Mouse (Mus musculus) embryonic facial prominence, embryonic 12.5 days (tissue): ENCODE results near the gene Tagln2. TPM values are rescaled to one million over a fixed set of nuclear protein-coding genes. Genes with fewer than 3 reads are reported as not detected.

Experiments used
- ATAC-seq: fragments of 200-750 bp; cut with Nextera tagmentation; 2 replicates; pipeline ENCODE4 v1.8.0; 2017; ENCODE audit not compliant: insufficient number of reproducible peaks, insufficient read depth, low FRiP score, low TSS enrichment
- H3K27ac ChIP-seq: fragments of 300-500 bp; sonication (generic); 2 replicates; pipeline ENCODE4 v1.5.1; 2016; ENCODE audit warnings: mild to moderate bottlenecking
- H3K27me3 ChIP-seq: fragments of 300-500 bp; sonication (generic); 2 replicates; pipeline ENCODE4 v1.6.1; 2016; ENCODE audit warnings: mild to moderate bottlenecking, moderate library complexity
- H3K36me3 ChIP-seq: fragments of 300-500 bp; sonication (generic); 2 replicates; pipeline ENCODE4 v1.6.1; 2016; ENCODE audit warnings: mild to moderate bottlenecking
- H3K4me1 ChIP-seq: fragments of 300-500 bp; sonication (generic); 2 replicates; pipeline ENCODE4 v1.6.1; 2016
- H3K4me2 ChIP-seq: fragments of 300-500 bp; sonication (generic); replicated peaks from 2 replicates; pipeline ENCODE4 v1.6.1; 2016; ENCODE audit warnings: mild to moderate bottlenecking, moderate library complexity
- H3K4me3 ChIP-seq: fragments of 300-500 bp; sonication (generic); 2 replicates; pipeline ENCODE4 v1.5.1; 2016; ENCODE audit warnings: mild to moderate bottlenecking
- H3K9ac ChIP-seq: fragments of 300-500 bp; sonication (generic); 2 replicates; pipeline ENCODE4 v1.6.1; 2016; ENCODE audit warnings: mild to moderate bottlenecking, moderate library complexity
- H3K9me3 ChIP-seq: fragments of 300-500 bp; sonication (generic); 2 replicates; pipeline ENCODE4 v1.6.1; 2016; ENCODE audit warnings: mild to moderate bottlenecking, moderate library complexity
- WGBS: fragments of 180-500 bp; shearing (Covaris S2); methylation state at CpG from one replicate; pipeline ENCODE4 v1.1.7; 2016; 5-methylcytosine and 5-hydroxymethylcytosine counted together
- polyA plus RNA-seq: library from polyadenylated mRNA; unstranded; fragments of >200 nt; fragmentation: Nextera tagmentation; extraction: Ambion mirVana; gene quantifications from 2 replicates; pipeline ENCODE4 v1.2.1, GENCODE M21; 2016

Gene Tagln2
- polyA plus RNA-seq, 1 experiment from 2014 or later: 80.4 TPM

GRCm38 (mm10) chr1:172463387-172464333 lies 36.2 kb upstream of the Tagln2 start:
- 80% methylated on average over 16 of the region's 16 CpGs for WGBS
- no peak overlapping the region for H3K4me3 ChIP-seq
- no peak for ATAC-seq

GRCm38 (mm10) chr1:172468301-172468877 lies 31.5 kb upstream of the Tagln2 start:
- Histone ChIP-seq H3K4me3 (no peak overlapping the region), H3K36me3 (no peaks in the 10 kb centered on the region), H3K9me3 (no peaks in the 10 kb centered on the region), H3K27ac (no peak overlapping the region), H3K9ac (no peak overlapping the region), H3K4me1 (no peaks in the 10 kb centered on the region), H3K4me2 (no peak overlapping the region), H3K27me3 (no peaks in the 10 kb centered on the region)
- ATAC-seq: no peak
- 80% methylated on average over 11 of the region's 11 CpGs for WGBS

More at GRCm38 (mm10) chr1:172463387-172464333, 36.2 kb upstream of the Tagln2 start:
- Histone ChIP-seq H3K27ac (no peak overlapping the region), H3K9ac (no peak overlapping the region), H3K4me1 (no peaks in the 10 kb centered on the region), H3K9me3 (no peaks in the 10 kb centered on the region), H3K27me3 (no peaks in the 10 kb centered on the region), H3K4me2 (no peak overlapping the region), H3K36me3 (no peaks in the 10 kb centered on the region)

GRCm38 (mm10) chr1:172469373-172469772 lies 30.5 kb upstream of the Tagln2 start:
- no peaks in the 10 kb centered on the region for H3K27me3 ChIP-seq
- H3K9me3 ChIP-seq: no peaks in the 10 kb centered on the region
- H3K27ac ChIP-seq: no peak overlapping the region
- no peaks in the 10 kb centered on the region for H3K4me1 ChIP-seq
- no peak overlapping the region for H3K4me2 ChIP-seq
- no peak overlapping the region for H3K4me3 ChIP-seq
- ATAC-seq: no peak
- H3K36me3 ChIP-seq: no peaks in the 10 kb centered on the region
- WGBS: 76% methylated on average over 5 of the region's 5 CpGs
- no peak overlapping the region for H3K9ac ChIP-seq

GRCm38 (mm10) chr1:172469810-172470448 lies 29.9 kb upstream of the Tagln2 start:
- H3K4me3 ChIP-seq: no peak overlapping the region
- no peaks in the 10 kb centered on the region for H3K4me1 ChIP-seq
- no peak overlapping the region for H3K27ac ChIP-seq
- ATAC-seq: peak; percentile 60; the same call in 1 of the 2 replicates
- H3K4me2 ChIP-seq: no peak overlapping the region
- no peaks in the 10 kb centered on the region for H3K27me3 ChIP-seq
- no peaks in the 10 kb centered on the region for H3K36me3 ChIP-seq
- no peak overlapping the region for H3K9ac ChIP-seq
- 76% methylated on average over 8 of the region's 8 CpGs for WGBS
- no peaks in the 10 kb centered on the region for H3K9me3 ChIP-seq

GRCm38 (mm10) chr1:172472909-172473308 lies 26.9 kb upstream of the Tagln2 start:
- Histone ChIP-seq H3K9me3 (no peaks in the 10 kb centered on the region), H3K27ac (no peak overlapping the region), H3K36me3 (no peaks in the 10 kb centered on the region), H3K4me1 (no peaks in the 10 kb centered on the region), H3K4me2 (no peak overlapping the region), H3K4me3 (no peak overlapping the region), H3K9ac (no peak overlapping the region), H3K27me3 (no peaks in the 10 kb centered on the region)
- no peak for ATAC-seq

GRCm38 (mm10) chr1:172474196-172474595 lies 25.7 kb upstream of the Tagln2 start:
- ATAC-seq: no peak
- no peaks in the 10 kb centered on the region for H3K9me3 ChIP-seq
- 72% methylated on average over 3 of the region's 3 CpGs for WGBS

GRCm38 (mm10) chr1:172475054-172475741 lies 24.6 kb upstream of the Tagln2 start, which contains the start of gene Slamf9:
Gene Slamf9, plus strand, starts transcription at chr1:172475358.
- no peak within 1 kb of the TSS for H3K9ac ChIP-seq
- no peak for ATAC-seq
- H3K27ac ChIP-seq: no peak within 1 kb of the TSS
- H3K36me3 ChIP-seq: no peaks in the 10 kb centered on the region
- no peak within 1 kb of the TSS for H3K4me3 ChIP-seq
- H3K4me1 ChIP-seq: no peaks in the 10 kb centered on the region
- 70% methylated on average over 7 of the region's 7 CpGs for WGBS
- H3K4me2 ChIP-seq: no peak within 1 kb of the TSS
- H3K9me3 ChIP-seq: no peaks in the 10 kb centered on the region
- H3K27me3 ChIP-seq: no peaks in the 10 kb centered on the region

More at GRCm38 (mm10) chr1:172474196-172474595, 25.7 kb upstream of the Tagln2 start:
- no peaks in the 10 kb centered on the region for H3K36me3 ChIP-seq
- no peak overlapping the region for H3K9ac ChIP-seq
- no peaks in the 10 kb centered on the region for H3K4me1 ChIP-seq
- no peak overlapping the region for H3K4me2 ChIP-seq
- H3K4me3 ChIP-seq: no peak overlapping the region
- H3K27me3 ChIP-seq: no peaks in the 10 kb centered on the region
- no peak overlapping the region for H3K27ac ChIP-seq

GRCm38 (mm10) chr1:172478020-172478419 lies 21.8 kb upstream of the Tagln2 start:
- no peak for ATAC-seq
- no peaks in the 10 kb centered on the region for H3K36me3 ChIP-seq
- WGBS: 73% methylated on average over 5 of the region's 5 CpGs
- H3K9me3 ChIP-seq: no peaks in the 10 kb centered on the region
- H3K4me2 ChIP-seq: no peak overlapping the region
- H3K4me1 ChIP-seq: peaks cover 5% of the 10 kb centered on the region
- no peak overlapping the region for H3K4me3 ChIP-seq
- no peak overlapping the region for H3K9ac ChIP-seq
- no peaks in the 10 kb centered on the region for H3K27me3 ChIP-seq
- no peak overlapping the region for H3K27ac ChIP-seq

- peaks cover 3% of the 10 kb centered on the region; the same call in 1 of the 2 replicates for H3K36me3 ChIP-seq
- no peak for ATAC-seq
- H3K9ac ChIP-seq: no peak overlapping the region
- WGBS: 83% methylated on average over 4 of the region's 4 CpGs
- no peak overlapping the region for H3K4me3 ChIP-seq
- H3K9me3 ChIP-seq: no peaks in the 10 kb centered on the region
- H3K4me1 ChIP-seq: peaks cover 29% of the 10 kb centered on the region
- H3K4me2 ChIP-seq: no peak overlapping the region
- no peaks in the 10 kb centered on the region for H3K27me3 ChIP-seq
- no peak overlapping the region for H3K27ac ChIP-seq
Measured at GRCm38 (mm10) chr1:172480376-172480775, 19.5 kb upstream of the Tagln2 start.

GRCm38 (mm10) chr1:172481111-172481510 lies 18.7 kb upstream of the Tagln2 start:
- ATAC-seq: no peak
- H3K27ac ChIP-seq: peak overlapping the region; percentile 73; the same call in 1 of the 2 replicates
- peaks cover 3% of the 10 kb centered on the region; the same call in 1 of the 2 replicates for H3K36me3 ChIP-seq
- H3K9ac ChIP-seq: peak overlapping the region; percentile 57
- peaks cover 36% of the 10 kb centered on the region for H3K4me1 ChIP-seq
- no peaks in the 10 kb centered on the region for H3K27me3 ChIP-seq
- H3K9me3 ChIP-seq: no peaks in the 10 kb centered on the region
- 18% methylated on average over 13 of the region's 13 CpGs for WGBS
- peak overlapping the region; percentile 68 for H3K4me3 ChIP-seq
- H3K4me2 ChIP-seq: peak overlapping the region; percentile 86
